Mouse (Mus musculus) cerebellum, adult 8-10 months (tissue): ENCODE data around the gene Igsf10.

Experiments
- DNase-seq: peaks from one replicate; pipeline ENCODE4 v3.0.0; 2022

Gene Igsf10

GRCm38 (mm10) chr3:59290551-59290950, 53.6 kb downstream of the Igsf10 start:
- DNase-seq: no peak

GRCm38 (mm10) chr3:59278620-59279019, 65.6 kb downstream of the Igsf10 start:
- DNase-seq: no peak

- no peak for DNase-seq
These were observed 66.0 kb downstream of the Igsf10 start for GRCm38 (mm10) chr3:59278254-59278533.

DNA sequence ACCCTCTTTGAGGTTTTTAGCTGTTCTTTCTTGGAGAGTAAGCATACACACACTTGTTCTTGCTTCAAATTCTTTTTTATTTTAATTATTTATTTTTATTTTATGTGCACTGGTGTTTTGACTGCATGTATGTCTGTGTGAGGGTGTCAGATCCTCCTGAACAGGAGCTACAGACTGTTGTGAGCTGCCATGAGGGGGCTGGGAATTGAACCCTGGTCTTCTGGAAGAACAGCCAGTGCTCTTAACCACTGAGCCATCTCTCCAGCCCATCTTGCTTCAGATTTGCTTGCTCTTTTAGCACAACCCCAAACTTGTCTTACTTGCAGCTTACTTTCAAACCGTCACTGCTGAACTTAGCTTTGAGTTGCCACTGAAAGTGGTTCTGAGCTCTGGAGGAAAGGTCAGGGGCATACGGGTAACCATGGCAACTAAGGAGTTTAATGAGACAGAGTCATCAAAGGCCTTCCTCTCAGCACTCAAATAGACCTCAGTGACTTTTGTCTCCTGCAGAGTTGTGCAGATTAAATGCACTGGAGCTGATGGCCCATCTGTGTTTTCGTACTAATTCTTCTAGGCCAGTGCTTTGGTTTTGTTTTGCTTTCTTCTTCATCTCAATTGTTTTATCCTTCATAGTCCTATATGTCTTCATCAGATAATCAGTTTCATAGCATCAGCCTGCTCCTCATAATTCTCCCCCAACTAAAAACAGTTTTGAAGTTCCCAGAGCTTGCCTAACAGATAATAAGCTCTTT, 66.5 kb downstream of the Igsf10 start:
- DNase-seq: no peak

DNA sequence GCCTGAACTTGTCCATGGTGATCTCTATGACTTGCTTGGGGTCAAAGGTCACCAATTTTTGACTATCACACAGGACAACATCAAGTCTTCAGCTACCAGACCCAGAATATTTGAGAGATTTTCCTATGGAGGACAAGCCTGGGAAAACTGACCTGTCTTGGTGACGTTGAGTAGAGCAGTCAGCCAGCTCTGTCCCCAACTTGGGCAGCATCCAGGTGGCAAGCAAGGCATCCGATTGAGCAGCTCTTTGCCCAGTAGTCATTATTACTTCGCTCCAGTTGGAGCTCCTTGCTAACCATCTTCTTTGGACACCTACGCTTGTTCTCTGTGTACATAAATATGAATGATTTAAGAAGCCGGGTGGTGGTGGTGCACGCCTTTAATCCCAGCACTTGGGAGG, 73.4 kb downstream of the Igsf10 start:
- peak; percentile 24 for DNase-seq
